Mouse (Mus musculus) MEL (cell line): Measurements from ENCODE around the gene Utrn. TPM values are rescaled to one million over a fixed set of nuclear protein-coding genes. Genes with fewer than 3 reads are reported as not detected.

Experiments
- DNase-seq: peaks from one replicate; pipeline ENCODE4 v3.0.0; 2011; ENCODE audit warnings: low read depth, low spot score
- H3K27ac ChIP-seq: 2 replicates; pipeline ENCODE4 v1.5.1; 2012; ENCODE audit warnings: low read depth, mild to moderate bottlenecking, control low read depth, low read length, moderate library complexity; ENCODE audit not compliant: control insufficient read depth
- H3K27me3 ChIP-seq, 2 experiments: fragments of 150-350 bp in 1 of 2; sonication (generic) in 1 of 2; 2 replicates each; pipeline ENCODE4 v1.6.1; 2012; ENCODE audit warnings: low read length in 2 of 2, mild to moderate bottlenecking in 2 of 2, improper control_type of control experiment in 1 of 2, moderate library complexity in 1 of 2; ENCODE audit not compliant: insufficient read depth in 2 of 2, control insufficient read depth in 1 of 2
- H3K36me3 ChIP-seq, 2 experiments: 2 replicates each; pipeline ENCODE4 v1.6.1; 2012 to 2014; ENCODE audit warnings: low read length in 2 of 2, improper control_type of control experiment in 1 of 2, inconsistent platforms in 1 of 2, mild to moderate bottlenecking in 1 of 2; ENCODE audit not compliant: insufficient read depth in 2 of 2, control insufficient read depth in 1 of 2
- H3K4me1 ChIP-seq, 2 experiments: fragments of 150-350 bp in 1 of 2; sonication (generic) in 1 of 2; 2 replicates each; pipeline ENCODE4 v1.6.1; 2012; ENCODE audit warnings: low read length in 2 of 2, improper control_type of control experiment in 1 of 2, mild to moderate bottlenecking in 1 of 2; ENCODE audit not compliant: insufficient read depth in 2 of 2, control insufficient read depth in 1 of 2
- H3K4me3 ChIP-seq, 2 experiments: fragments of 150-350 bp in 1 of 2; sonication (generic) in 1 of 2; 2 replicates each; pipeline ENCODE4 v1.5.1; 2012; ENCODE audit warnings: low read depth in 2 of 2, low read length in 2 of 2, mild to moderate bottlenecking in 2 of 2, moderate library complexity in 2 of 2, control low read depth in 1 of 2, improper control_type of control experiment in 1 of 2; ENCODE audit not compliant: control insufficient read depth in 1 of 2, insufficient read depth in 1 of 2
- H3K79me2 ChIP-seq: 2 replicates; pipeline ENCODE4 v1.6.1; 2012; ENCODE audit warnings: mild to moderate bottlenecking, low read length, moderate library complexity; ENCODE audit not compliant: control insufficient read depth, poor library complexity, insufficient read depth
- H3K9ac ChIP-seq: 2 replicates; pipeline ENCODE4 v1.6.1; 2012; ENCODE audit warnings: low read depth, mild to moderate bottlenecking, control low read depth, low read length, moderate library complexity; ENCODE audit not compliant: control insufficient read depth, poor library complexity, severe bottlenecking
- H3K9me3 ChIP-seq: fragments of 150-350 bp; sonication (generic); replicated peaks from 2 replicates; pipeline ENCODE4 v1.6.1; 2012; ENCODE audit warnings: mild to moderate bottlenecking, low read length, improper control_type of control experiment, moderate library complexity; ENCODE audit not compliant: insufficient read depth
- CHD1 ChIP-seq: IDR thresholded peaks from 2 replicates; pipeline ENCODE4 v1.6.1; 2012; ENCODE audit warnings: low read depth, mild to moderate bottlenecking, inconsistent platforms, low read length, improper control_type of control experiment
- CHD2 ChIP-seq: IDR thresholded peaks from 2 replicates; pipeline ENCODE4 v1.6.1; 2011; ENCODE audit warnings: low read length, improper control_type of control experiment
- CTCF ChIP-seq, 3 experiments: IDR thresholded peaks in 2 of 3; conservative IDR thresholded peaks in 1 of 3; 2 replicates each; pipeline ENCODE4 v1.5.1; 2011 to 2012; ENCODE audit warnings: low read length in 3 of 3, low read depth in 2 of 3, mild to moderate bottlenecking in 2 of 3, improper control_type of control experiment in 1 of 3, inconsistent platforms in 1 of 3, mixed read lengths in 1 of 3, moderate library complexity in 1 of 3; ENCODE audit not compliant: control insufficient read depth in 1 of 3, insufficient read depth in 1 of 3, poor library complexity in 1 of 3, severe bottlenecking in 1 of 3
- E2F4 ChIP-seq: IDR thresholded peaks from 2 replicates; pipeline ENCODE4 v1.6.1; 2011; ENCODE audit warnings: low read depth, low read length, improper control_type of control experiment, borderline replicate concordance
- GABPA ChIP-seq: IDR thresholded peaks from 2 replicates; pipeline ENCODE4 v1.6.1; 2012; ENCODE audit warnings: low read depth, mild to moderate bottlenecking, inconsistent platforms, low read length, improper control_type of control experiment, moderate library complexity
- JUND ChIP-seq: IDR thresholded peaks from 2 replicates; pipeline ENCODE4 v1.6.1; 2011; ENCODE audit warnings: low read depth, mild to moderate bottlenecking, improper control_type of control experiment, low read length
- MAFK ChIP-seq: IDR thresholded peaks from 2 replicates; pipeline ENCODE4 v1.6.1; 2011; ENCODE audit warnings: low read depth, mild to moderate bottlenecking, low read length, improper control_type of control experiment, borderline replicate concordance
- MXI1 ChIP-seq: IDR thresholded peaks from 2 replicates; pipeline ENCODE4 v1.6.1; 2011; ENCODE audit warnings: mild to moderate bottlenecking, low read depth, low read length, improper control_type of control experiment
- MYC ChIP-seq: IDR thresholded peaks from 2 replicates; pipeline ENCODE4 v1.6.1; 2011; ENCODE audit warnings: low read depth, mild to moderate bottlenecking, low read length, improper control_type of control experiment, moderate library complexity
- NELFE ChIP-seq: IDR thresholded peaks from 2 replicates; pipeline ENCODE4 v1.6.1; 2011; ENCODE audit warnings: low read depth, low read length, improper control_type of control experiment
- NRF1 ChIP-seq: IDR thresholded peaks from 2 replicates; pipeline ENCODE4 v1.6.1; 2014; ENCODE audit warnings: low read depth, mild to moderate bottlenecking, inconsistent platforms, low read length, improper control_type of control experiment, moderate library complexity; ENCODE audit not compliant: poor library complexity, insufficient read depth, severe bottlenecking
- POLR2AphosphoS2 ChIP-seq: IDR thresholded peaks from 2 replicates; pipeline ENCODE4 v1.6.1; 2011; ENCODE audit warnings: low read length, improper control_type of control experiment
- RAD21 ChIP-seq: IDR thresholded peaks from 2 replicates; pipeline ENCODE4 v1.6.1; 2011; ENCODE audit warnings: mild to moderate bottlenecking, low read depth, low read length, improper control_type of control experiment
- RCOR1 ChIP-seq: IDR thresholded peaks from 2 replicates; pipeline ENCODE4 v1.6.1; 2012; ENCODE audit warnings: low read depth, mild to moderate bottlenecking, inconsistent platforms, low read length, improper control_type of control experiment
- TBP ChIP-seq: IDR thresholded peaks from 2 replicates; pipeline ENCODE4 v1.8.0; 2011; ENCODE audit warnings: low read depth, low read length, improper control_type of control experiment
- TCF12 ChIP-seq: IDR thresholded peaks from 2 replicates; pipeline ENCODE4 v1.6.1; 2014; ENCODE audit warnings: low read depth, mild to moderate bottlenecking, inconsistent platforms, low read length, improper control_type of control experiment, moderate library complexity
- UBTF ChIP-seq: IDR thresholded peaks from 2 replicates; pipeline ENCODE4 v1.6.1; 2012; ENCODE audit warnings: low read depth, mild to moderate bottlenecking, inconsistent platforms, low read length, improper control_type of control experiment, moderate library complexity, borderline replicate concordance; ENCODE audit not compliant: insufficient read depth
- ZC3H11A ChIP-seq: IDR thresholded peaks from 2 replicates; pipeline ENCODE4 v1.6.1; 2012; ENCODE audit warnings: low read depth, mild to moderate bottlenecking, inconsistent platforms, low read length, improper control_type of control experiment
- ZKSCAN1 ChIP-seq: IDR thresholded peaks from 2 replicates; pipeline ENCODE4 v1.6.1; 2012; ENCODE audit warnings: low read depth, mild to moderate bottlenecking, inconsistent platforms, low read length, improper control_type of control experiment, moderate library complexity
- ZNF384 ChIP-seq: IDR thresholded peaks from 2 replicates; pipeline ENCODE4 v1.6.1; 2012; ENCODE audit warnings: low read depth, mild to moderate bottlenecking, inconsistent platforms, low read length, improper control_type of control experiment
- polyA plus RNA-seq, 2 experiments: library from polyadenylated mRNA; stranded (reverse) in 1 of 2; unstranded in 1 of 2; fragments of >175 nt in 1 of 2; fragments of >200 nt in 1 of 2; gene quantifications; 2 replicates each; pipeline versions ENCODE4 v1.2.1 to v1.2.4; 2012; ENCODE audit warnings: low replicate concordance in 2 of 2, low read depth in 1 of 2; ENCODE audit not compliant: insufficient read length in 2 of 2, insufficient read depth in 1 of 2, missing spikeins in 1 of 2
- total RNA-seq: library from RNA; depleted of rRNA; stranded (reverse); fragments of 300-350 nt; gene quantifications from 2 replicates; pipeline ENCODE4 v1.2.3, GENCODE M21; 2012

Gene Utrn
- total and polyA plus RNA-seq, 3 experiments, result 2.3 to 4.3 TPM; not detected in 1

- DNase-seq, result no peak
- H3K79me2 ChIP-seq, result no peaks in the 10 kb centered on the region
- H3K9me3 ChIP-seq, result no peaks in the 10 kb centered on the region
- H3K27me3 ChIP-seq, result no peaks in the 10 kb centered on the region
- peaks cover 0 to 3% of the 10 kb centered on the region in 2 experiments; a peak in 1 of 4 replicates for H3K36me3 ChIP-seq
- TF ChIP-seq E2F4 (no peak), TBP (no peak), MYC (no peak), POLR2AphosphoS2 (no peak), GABPA (no peak), NELFE (no peak), CTCF (IDR thresholded peaks at IDR 0.05 in 2 of 3, conservative IDR thresholded peaks at IDR 0.05 in 1 of 3; ENCODE audit: control insufficient read depth in 1 of 3, insufficient read depth in 1 of 3, low read depth in 2 of 3, low read length in 3 of 3, poor library complexity in 1 of 3, severe bottlenecking in 1 of 3) (no peak), ZNF384 (no peak), CHD1 (no peak), ZKSCAN1 (no peak), TCF12 (no peak), MAFK (no peak), MXI1 (no peak), UBTF (no peak), JUND (no peak), NRF1 (no peak), RAD21 (no peak), CHD2 (no peak)
- no peak overlapping the region for H3K27ac ChIP-seq
- H3K9ac ChIP-seq, result no peak overlapping the region
- peaks cover 0 to 3% of the 10 kb centered on the region in 2 experiments; a peak in 2 of 4 replicates for H3K4me1 ChIP-seq
- no peak overlapping the region for H3K4me3 ChIP-seq
Measured at GRCm38 (mm10) chr10:12552890-12553278, 316.3 kb downstream of the Utrn start.

- Histone ChIP-seq H3K4me1 (peaks cover 0 to 3% of the 10 kb centered on the region in 2 experiments; a peak in 2 of 4 replicates), H3K9me3 (no peaks in the 10 kb centered on the region), H3K4me3 (no peak overlapping the region), H3K79me2 (no peaks in the 10 kb centered on the region), H3K27ac (no peak overlapping the region), H3K9ac (no peak overlapping the region), H3K27me3 (no peaks in the 10 kb centered on the region), H3K36me3 (peaks cover 0 to 3% of the 10 kb centered on the region in 2 experiments; a peak in 1 of 4 replicates)
- no peak for DNase-seq
- TF ChIP-seq ZKSCAN1 (no peak), NELFE (no peak), ZC3H11A (no peak), RCOR1 (no peak), NRF1 (no peak), RAD21 (no peak)
Measured at GRCm38 (mm10) chr10:12552196-12552889, 316.8 kb downstream of the Utrn start.
